Mouse (Mus musculus): ENCODE measurements around the gene Aimp1. TPM values are rescaled to one million over a fixed set of nuclear protein-coding genes. Genes with fewer than 3 reads are reported as not detected.

Gene Aimp1
- polyA plus RNA-seq, 1 experiment from 2014 or later: 69.2 TPM

DNA sequence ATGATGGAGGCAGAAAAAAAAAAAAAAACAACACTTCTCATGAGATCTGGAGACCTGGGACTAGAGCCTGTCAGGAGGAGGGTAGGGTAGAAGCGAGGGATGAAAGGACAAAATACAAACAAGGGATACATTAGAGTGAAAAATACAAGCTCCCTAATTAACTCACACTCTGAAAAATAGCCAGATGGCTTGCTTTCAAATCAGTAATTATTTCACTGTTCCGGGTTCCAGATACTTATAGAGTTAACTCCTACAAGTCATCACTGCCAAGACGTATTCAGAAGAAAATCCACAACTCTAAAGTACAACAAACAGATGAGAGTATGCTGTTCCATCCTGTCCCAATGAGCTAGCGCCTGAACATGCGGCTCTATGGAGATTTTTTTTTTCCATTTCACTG, 34.0 kb downstream of the Aimp1 start:
- 84% methylated on average over 5 of the region's 5 CpGs for WGBS
- Histone ChIP-seq H3K27ac (no peak overlapping the region), H3K27me3 (no peaks in the 10 kb centered on the region), H3K9me3 (replicated peaks) (no peaks in the 10 kb centered on the region), H3K4me3 (replicated peaks) (no peak overlapping the region), H3K36me3 (no peaks in the 10 kb centered on the region), H3K4me1 (no peaks in the 10 kb centered on the region), H3K4me2 (no peak overlapping the region), H3K9ac (no peak overlapping the region)
- ATAC-seq (replicated peaks; ENCODE audit: low FRiP score): no peak

DNA sequence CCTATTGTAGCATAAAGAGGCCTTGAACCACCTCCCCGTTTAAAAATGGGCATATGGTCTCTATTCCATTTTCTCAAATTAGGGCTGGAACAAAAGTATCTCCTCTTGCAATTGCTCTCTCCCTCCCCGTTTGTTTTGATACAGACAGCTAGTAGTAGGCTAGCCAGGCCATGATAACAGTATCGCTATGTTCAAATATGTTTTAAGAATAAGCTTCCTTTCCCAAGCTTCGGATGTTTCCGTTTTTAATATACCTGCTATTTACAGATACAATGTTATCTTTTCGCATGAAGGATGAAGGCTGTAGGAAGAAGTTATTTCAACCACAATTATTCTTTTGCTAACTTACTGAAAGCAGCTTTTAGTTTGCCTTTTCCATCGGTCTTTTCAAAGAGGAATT, 34.8 kb downstream of the Aimp1 start:
- H3K4me1 ChIP-seq: no peaks in the 10 kb centered on the region
- no peak overlapping the region for H3K27ac ChIP-seq
- no peaks in the 10 kb centered on the region for H3K9me3 ChIP-seq (replicated peaks)
- H3K4me3 ChIP-seq (replicated peaks): no peak overlapping the region
- no peak overlapping the region for H3K9ac ChIP-seq
- WGBS: 84% methylated on average over 7 of the region's 7 CpGs
- H3K36me3 ChIP-seq: no peaks in the 10 kb centered on the region
- H3K27me3 ChIP-seq: no peaks in the 10 kb centered on the region
- H3K4me2 ChIP-seq: no peak overlapping the region
- ATAC-seq (replicated peaks; ENCODE audit: low FRiP score): no peak

DNA sequence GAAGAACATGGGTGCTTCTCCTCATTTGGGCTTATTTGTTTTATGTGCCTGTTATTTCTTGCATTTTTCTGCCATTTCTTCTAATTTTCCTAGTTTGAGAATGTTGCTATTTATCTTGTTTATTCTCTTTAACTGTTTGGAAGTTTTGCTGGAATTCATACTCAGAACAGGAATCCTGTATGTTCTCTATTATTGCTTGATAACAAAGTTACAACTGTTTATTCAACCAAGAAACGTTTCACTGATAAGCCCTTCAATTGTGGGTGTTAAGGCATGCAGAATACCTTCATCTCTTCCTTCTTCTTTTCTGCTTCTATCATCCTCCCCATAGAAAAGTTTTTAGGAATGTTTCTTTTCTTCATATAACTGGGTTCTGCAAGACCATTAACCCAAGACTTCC, 37.4 kb downstream of the Aimp1 start:
- no peak for ATAC-seq (replicated peaks; ENCODE audit: low FRiP score)
- WGBS: 51% methylated on average over 1 of the region's 1 CpGs

DNA sequence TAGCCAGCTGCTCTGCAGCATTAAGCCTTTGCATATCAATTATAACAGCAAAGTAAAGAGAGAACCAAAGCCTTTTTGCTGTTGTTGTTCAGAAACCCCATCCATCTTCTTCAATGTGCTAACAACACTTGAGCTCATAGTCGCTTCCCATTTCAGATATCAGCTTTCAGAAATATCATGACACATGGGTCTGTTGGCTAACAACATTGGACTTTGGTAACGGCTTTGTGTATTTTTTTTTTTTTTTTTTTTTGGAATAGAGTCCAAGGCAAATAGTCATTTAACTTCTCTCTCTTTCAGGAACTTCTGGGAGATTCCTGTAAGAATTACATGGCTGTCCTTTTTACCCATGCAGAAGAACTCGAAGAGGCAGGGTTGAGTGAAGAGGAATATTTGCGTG, 40.1 kb downstream of the Aimp1 start:
- no peaks in the 10 kb centered on the region for H3K9me3 ChIP-seq (replicated peaks)
- ATAC-seq (replicated peaks; ENCODE audit: low FRiP score): no peak
- no peak overlapping the region for H3K9ac ChIP-seq
- no peaks in the 10 kb centered on the region for H3K4me1 ChIP-seq
- no peaks in the 10 kb centered on the region for H3K27me3 ChIP-seq
- no peak overlapping the region for H3K4me3 ChIP-seq (replicated peaks)
- H3K4me2 ChIP-seq: no peak overlapping the region
- H3K36me3 ChIP-seq: no peaks in the 10 kb centered on the region
- no peak overlapping the region for H3K27ac ChIP-seq
- 68% methylated on average over 4 of the region's 4 CpGs for WGBS

More for the DNA sequence above, 37.4 kb downstream of the Aimp1 start:
- Histone ChIP-seq H3K4me3 (replicated peaks) (no peak overlapping the region), H3K9ac (no peak overlapping the region), H3K27me3 (no peaks in the 10 kb centered on the region), H3K9me3 (replicated peaks) (no peaks in the 10 kb centered on the region), H3K4me1 (no peaks in the 10 kb centered on the region), H3K36me3 (no peaks in the 10 kb centered on the region), H3K4me2 (no peak overlapping the region), H3K27ac (no peak overlapping the region)

DNA sequence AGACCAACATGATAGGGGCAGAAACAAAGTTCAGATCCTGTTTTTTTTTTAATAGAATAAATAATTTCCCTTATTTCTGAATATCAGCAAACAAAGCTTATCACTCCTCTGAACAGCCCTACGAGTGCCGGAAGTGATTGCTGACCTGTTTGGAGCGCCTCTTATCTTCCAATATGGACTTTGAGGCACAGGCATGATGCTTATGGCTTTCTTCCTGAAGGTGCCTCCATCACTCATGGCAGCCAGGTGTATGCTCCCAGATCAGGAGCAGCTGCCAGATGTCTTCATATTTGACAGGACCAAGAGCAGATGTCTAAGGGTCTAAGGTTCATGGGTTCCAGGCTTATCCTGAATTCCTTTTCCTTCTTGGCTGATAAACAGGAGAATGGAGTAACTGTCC, 47.1 kb downstream of the Aimp1 start:
- no peaks in the 10 kb centered on the region for H3K36me3 ChIP-seq
- no peaks in the 10 kb centered on the region for H3K4me1 ChIP-seq
- H3K9me3 ChIP-seq (replicated peaks): no peaks in the 10 kb centered on the region
- no peaks in the 10 kb centered on the region for H3K27me3 ChIP-seq
- no peak overlapping the region for H3K9ac ChIP-seq
- no peak for ATAC-seq (replicated peaks; ENCODE audit: low FRiP score)
- H3K4me2 ChIP-seq: no peak overlapping the region
- H3K27ac ChIP-seq: no peak overlapping the region
- WGBS: 90% methylated on average over 3 of the region's 3 CpGs
- no peak overlapping the region for H3K4me3 ChIP-seq (replicated peaks)

DNA sequence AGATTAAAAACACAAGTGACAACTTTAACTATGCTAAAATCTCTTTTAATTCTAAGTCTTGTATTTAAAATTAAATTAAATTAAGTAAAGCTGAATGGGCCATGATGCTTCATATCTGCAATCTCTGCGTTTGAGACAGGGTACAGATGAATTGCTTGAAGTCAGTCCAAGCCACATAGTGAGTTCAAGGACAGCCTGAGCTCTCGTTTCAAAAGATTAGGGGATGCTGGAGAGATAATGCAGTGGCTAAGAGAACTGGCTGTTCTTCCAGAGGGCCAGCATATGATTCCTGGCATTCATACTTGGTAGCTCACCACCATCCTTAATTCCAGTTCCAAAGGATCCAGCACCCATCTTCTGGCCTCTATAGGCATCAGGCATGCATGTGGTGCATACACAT, 50.9 kb downstream of the Aimp1 start:
- Histone ChIP-seq H3K4me2 (no peak overlapping the region), H3K36me3 (no peaks in the 10 kb centered on the region), H3K4me1 (no peaks in the 10 kb centered on the region), H3K9me3 (replicated peaks) (no peaks in the 10 kb centered on the region), H3K9ac (no peak overlapping the region), H3K27ac (no peak overlapping the region), H3K27me3 (no peaks in the 10 kb centered on the region), H3K4me3 (replicated peaks) (no peak overlapping the region)
- ATAC-seq (replicated peaks; ENCODE audit: low FRiP score): no peak
- 67% methylated on average over 2 of the region's 2 CpGs for WGBS

DNA sequence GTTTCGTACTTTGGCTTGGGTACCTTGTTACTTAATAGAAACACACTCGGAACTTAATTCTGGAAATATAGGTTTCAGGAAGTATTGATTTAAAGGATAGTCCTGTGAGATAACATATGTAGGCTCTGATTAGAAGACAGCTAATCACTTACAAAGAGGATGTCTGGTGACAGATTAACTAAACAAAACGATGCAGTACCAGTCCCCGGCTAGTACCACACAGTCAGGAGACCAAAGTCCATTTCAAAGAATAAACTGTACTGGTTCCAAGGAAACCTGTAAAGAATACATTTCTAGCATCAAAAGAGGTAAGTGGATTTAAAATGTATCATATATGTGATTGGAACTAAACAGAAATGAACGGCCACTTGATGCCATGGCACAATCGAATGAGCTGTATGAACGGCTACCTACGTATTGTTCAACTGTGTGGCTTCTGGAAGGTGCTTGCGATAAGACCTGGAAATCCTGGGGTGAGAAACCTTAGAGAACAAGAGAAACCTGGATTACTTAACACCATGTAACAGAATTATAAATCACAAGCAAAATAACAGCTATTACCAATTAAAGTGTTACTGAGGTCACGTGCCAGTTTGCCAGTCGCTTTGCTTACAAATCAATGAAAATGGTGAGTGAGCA, 54.5 kb downstream of the Aimp1 start, which contains the start of gene Gimd1:
Gene Gimd1 (plus strand): TSS at position 220 of the 639 bp plus-strand sequence.
- no peak within 1 kb of the TSS for H3K4me2 ChIP-seq
- H3K27ac ChIP-seq: no peak within 1 kb of the TSS
- 87% methylated on average over 11 of the region's 11 CpGs for WGBS

DNA sequence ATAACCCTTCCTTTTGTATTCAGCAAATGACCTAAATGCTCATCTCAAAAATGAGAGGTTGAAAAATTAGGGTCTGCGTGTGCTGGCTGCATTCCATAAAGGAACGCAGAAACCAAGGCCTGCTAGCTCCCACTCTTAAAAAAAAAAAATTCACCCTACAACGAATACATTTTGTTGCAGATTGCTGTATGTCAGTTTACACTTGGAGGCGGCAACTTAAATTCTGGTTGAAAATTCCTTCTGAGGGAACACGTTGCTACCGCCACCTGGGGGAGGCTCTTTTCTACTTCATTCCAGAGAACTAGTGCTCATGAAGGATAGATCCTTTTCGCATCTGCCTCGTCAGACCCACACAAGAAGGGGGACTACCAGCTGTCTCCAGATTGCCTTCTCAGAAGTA, 55.4 kb downstream of the Aimp1 start:
- Histone ChIP-seq H3K27ac (no peak overlapping the region), H3K4me1 (no peaks in the 10 kb centered on the region), H3K36me3 (no peaks in the 10 kb centered on the region), H3K4me2 (no peak overlapping the region), H3K27me3 (no peaks in the 10 kb centered on the region), H3K4me3 (replicated peaks) (no peak overlapping the region), H3K9me3 (replicated peaks) (no peaks in the 10 kb centered on the region), H3K9ac (no peak overlapping the region)
- 45% methylated on average over 8 of the region's 8 CpGs for WGBS
- no peak for ATAC-seq (replicated peaks; ENCODE audit: low FRiP score)

More for the DNA sequence above, 54.5 kb downstream of the Aimp1 start, which contains the start of gene Gimd1:
- no peak within 1 kb of the TSS for H3K9ac ChIP-seq
- no peaks in the 10 kb centered on the region for H3K27me3 ChIP-seq
- H3K36me3 ChIP-seq: no peaks in the 10 kb centered on the region
- ATAC-seq (replicated peaks; ENCODE audit: low FRiP score): 0 out of 2 replicates have a peak, but pooled peaks have one; percentile 43
- no peaks in the 10 kb centered on the region for H3K9me3 ChIP-seq (replicated peaks)
- H3K4me1 ChIP-seq: no peaks in the 10 kb centered on the region
- H3K4me3 ChIP-seq (replicated peaks): no peak within 1 kb of the TSS

Other genes starting within 250 kb of the Aimp1 start
- 1.4 and 2.2 TPM in 2 replicates for gene Gimd1, start 54.5 kb downstream of the Aimp1 start, polyA plus RNA-seq (2015; fragmentation: Nextera tagmentation; extraction: Ambion mirVana)
- 22.6 and 23.5 TPM in 2 replicates for gene Tbck, start 226 bp downstream of the Aimp1 start, polyA plus RNA-seq (2015; fragmentation: Nextera tagmentation; extraction: Ambion mirVana)